Mouse (Mus musculus) olfactory bulb, adult 2 months (tissue): ENCODE measurements around the gene Supt7l.

Experiments
- CTCF ChIP-seq: fragments of 200-500 bp; IDR thresholded peaks from 2 replicates; pipeline ENCODE4 v1.5.1; 2012; ENCODE audit warnings: low read depth, mild to moderate bottlenecking, low read length, moderate library complexity; ENCODE audit not compliant: insufficient read depth
- POLR2A ChIP-seq: fragments of 200-500 bp; IDR thresholded peaks from 2 replicates; pipeline ENCODE4 v1.6.1; 2012; ENCODE audit warnings: mild to moderate bottlenecking, low read depth, low read length, moderate library complexity; ENCODE audit not compliant: insufficient read depth

GRCm38 (mm10) chr5:31527117-31527680, 408 bp downstream of the Supt7l start:
- TF ChIP-seq CTCF (no peak), POLR2A (no peak)
